Mouse (Mus musculus) embryonic fibroblast, embryonic 13.5 days (primary cell): Measurements from ENCODE around the gene Glis2.
A peak's percentile ranks its signal among the peaks of the same experiment; 100 is the strongest.

Source experiments
- CTCF ChIP-seq: IDR thresholded peaks from 2 replicates; pipeline ENCODE4 v1.5.1; 2011; ENCODE audit warnings: mild to moderate bottlenecking, control low read depth, low read length, moderate library complexity, borderline replicate concordance; ENCODE audit not compliant: insufficient read depth
- POLR2A ChIP-seq: IDR thresholded peaks from 2 replicates; pipeline ENCODE4 v1.6.1; 2011; ENCODE audit warnings: low read depth, mild to moderate bottlenecking, control low read depth, low read length, moderate library complexity

DNA sequence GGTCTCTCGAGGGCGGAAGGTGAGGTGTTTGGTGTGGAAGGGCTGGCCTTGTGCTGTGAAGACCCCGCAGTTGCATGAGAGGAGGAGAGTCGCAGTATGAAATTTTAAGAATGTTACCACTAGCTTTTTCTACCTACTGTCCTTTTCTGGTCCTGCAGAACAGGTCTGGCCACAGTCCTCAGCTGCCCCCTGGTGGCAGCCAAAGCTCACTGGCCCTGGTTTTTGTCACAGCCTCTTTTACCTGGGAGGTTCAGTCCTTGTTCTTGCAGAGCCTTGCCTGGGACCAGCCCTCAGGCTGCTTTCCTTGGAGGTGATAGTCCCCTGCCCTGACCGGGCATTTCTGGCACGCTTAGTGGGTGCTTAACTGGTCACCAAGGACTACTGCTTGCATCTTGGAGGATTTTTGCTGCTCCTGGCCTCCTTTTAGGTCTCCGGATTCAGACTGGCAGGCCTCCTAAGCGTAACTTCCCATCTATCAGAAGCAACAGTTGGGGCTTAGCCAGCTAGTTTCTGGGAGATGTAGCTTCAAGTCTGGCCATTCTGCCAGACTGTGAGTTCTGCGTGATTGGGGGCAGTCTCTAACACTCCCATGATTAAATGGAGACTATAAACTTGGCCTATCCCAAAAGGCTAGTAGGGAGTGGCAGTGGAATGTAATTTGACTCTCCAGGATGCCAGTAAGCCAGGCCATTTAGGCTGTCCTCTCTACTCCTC is 13.5 kb downstream of the Glis2 start:
- no peak for TF ChIP-seq POLR2A
- peak; percentile 78 for TF ChIP-seq CTCF
